Mouse (Mus musculus): ENCODE results near the gene Gm42372. TPM values are rescaled to one million over a fixed set of nuclear protein-coding genes. Genes with fewer than 3 reads are reported as not detected.

Gene Gm42372
- total RNA-seq, 2 experiments from 2014 or later: 0.10 TPM; not detected in 1

DNA sequence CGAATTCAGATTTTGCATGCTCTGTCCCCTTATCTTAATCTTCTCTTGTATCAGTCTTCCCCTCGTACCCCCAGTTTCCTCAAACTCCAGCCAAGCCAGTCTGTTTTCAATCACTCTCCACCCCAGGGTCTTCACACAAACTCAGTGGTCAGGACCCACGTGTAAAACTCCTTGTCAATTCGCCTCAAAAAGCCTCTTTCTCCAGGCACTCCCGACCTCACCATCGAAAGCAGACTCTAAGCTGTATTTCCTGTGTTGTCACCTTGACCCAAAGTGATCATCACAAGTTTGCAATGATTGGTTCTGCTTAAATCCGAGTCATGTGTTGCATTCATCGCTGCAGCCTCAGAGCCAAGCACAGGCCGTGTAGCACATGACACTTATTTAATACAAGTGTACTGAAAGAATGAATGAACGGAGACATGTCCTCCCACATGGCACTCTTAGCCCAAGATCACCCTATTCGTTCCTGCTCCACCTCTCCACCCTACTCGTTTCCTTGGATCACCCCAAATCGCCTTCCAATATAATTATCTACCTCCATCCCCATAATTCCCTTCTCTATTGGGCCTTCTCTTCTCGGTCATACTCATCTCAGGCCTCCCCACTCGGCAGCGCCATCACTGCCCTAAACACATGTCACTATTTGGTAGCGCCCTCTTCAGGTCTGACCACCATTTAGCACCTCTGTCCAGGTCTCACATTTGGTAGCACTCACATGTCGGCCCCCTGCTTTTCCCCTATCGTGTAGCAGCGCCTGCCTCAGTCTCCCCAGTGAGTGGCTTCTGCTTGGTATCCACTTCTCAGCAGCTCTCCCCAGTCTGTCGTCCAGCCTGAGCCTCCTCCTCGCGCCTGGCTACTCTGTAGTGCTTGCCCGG, 44.1 kb downstream of the Gm42372 start:
- DNase-seq: no peak
- intact Hi-C loops (cut with DNase I): no loop called here

DNA sequence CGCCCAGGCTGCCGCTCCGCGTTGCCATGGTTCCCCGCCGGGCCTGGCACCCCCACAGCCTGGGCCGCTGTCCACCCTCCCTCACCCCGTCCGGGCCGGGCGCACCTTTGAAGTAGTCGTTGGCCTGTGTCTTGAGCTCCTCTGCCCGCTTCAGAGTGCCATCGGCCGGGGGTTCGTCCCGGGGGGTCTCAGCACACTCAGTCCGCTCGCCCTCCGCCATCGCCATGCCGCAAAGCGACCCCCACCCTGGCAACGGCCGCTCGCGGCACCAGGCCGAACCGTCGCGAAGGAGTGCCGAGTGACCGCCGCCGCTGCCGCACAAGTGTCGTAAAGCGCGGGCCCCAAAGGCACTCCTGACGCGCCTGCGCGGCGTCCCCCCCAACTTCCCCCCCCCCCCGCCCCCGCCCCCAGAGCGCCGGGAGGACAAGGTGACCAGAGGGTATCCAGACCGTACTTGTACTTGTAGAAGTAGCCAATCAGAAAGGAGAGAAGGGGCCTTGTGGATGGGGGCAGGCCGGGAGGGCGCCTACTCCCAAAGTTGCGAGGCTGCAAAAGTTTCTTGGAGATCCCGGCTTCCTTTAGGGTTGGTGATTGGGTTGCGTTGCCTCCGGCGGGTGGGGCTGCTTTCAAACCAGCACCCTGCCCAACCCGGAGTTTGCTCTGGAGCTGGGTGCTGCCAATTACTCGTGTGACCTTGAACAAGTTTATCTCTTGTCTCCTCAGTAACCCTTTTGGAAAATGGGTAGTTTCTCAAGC, 44.9 kb downstream of the Gm42372 start, which contains the start of gene Ppp5c:
Gene Ppp5c, minus strand, starts transcription at position 337 of the 756 bp plus-strand sequence.
- intact Hi-C loops (cut with DNase I): no loop called here
- peak; percentile 94 to 95 for DNase-seq

DNA sequence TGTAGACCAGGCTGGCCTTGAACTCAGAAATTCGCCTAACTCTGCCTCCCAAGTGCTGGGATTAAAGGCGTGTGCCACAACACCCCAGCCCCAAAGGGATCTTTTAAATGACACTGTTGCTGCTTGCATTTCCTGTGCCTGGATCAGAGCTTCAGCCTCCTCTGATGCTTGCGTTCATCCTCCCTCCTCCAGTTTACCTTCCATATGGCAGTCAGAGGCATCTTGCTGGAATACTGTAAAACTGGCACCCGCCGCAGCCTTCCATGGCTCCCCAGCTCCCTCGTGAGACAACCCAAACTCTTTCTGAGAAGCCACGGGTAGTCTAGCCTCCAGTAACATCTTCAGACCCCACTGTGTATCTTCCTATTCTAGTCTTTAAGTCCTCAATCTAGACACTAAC, 46.0 kb downstream of the Gm42372 start:
- intact Hi-C loops (cut with DNase I): no loop called here
- DNase-seq: no peak

DNA sequence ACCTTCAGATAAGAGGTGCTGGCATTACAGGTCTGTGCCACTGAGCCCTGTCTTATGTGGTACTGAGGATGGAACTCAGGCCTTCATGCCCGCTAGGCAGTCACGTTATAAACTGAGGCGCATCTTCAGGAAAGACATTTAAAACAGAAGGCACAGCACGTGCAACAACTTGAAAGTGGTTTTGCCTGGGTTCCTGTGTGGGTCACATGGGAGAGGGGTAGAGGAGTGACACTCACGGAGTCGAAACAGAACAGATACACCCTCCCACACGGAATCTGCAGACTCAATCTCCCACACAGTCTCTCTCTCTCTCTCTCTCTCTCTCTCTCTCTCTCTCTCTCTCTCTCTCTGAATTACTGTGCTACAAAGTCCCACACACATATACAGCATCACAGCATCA, 47.4 kb downstream of the Gm42372 start:
- intact Hi-C loops (cut with DNase I): no loop called here
- no peak for DNase-seq

Other genes with a start within 250 kb of the Gm42372 start
- gene Ap2s1, start 244.7 kb upstream of the Gm42372 start, total RNA-seq (2021): 100 to 1,000 TPM; 118 TPM
- 10 to 100 TPM; 22.6 to 28.7 TPM for gene Slc1a5, start 201.7 kb upstream of the Gm42372 start, total RNA-seq (2021)
- gene Strn4, start 167.2 kb upstream of the Gm42372 start, total RNA-seq (2021): 10 to 100 TPM; 80.1 to 81.2 TPM
- 10 to 100 TPM; 45.5 to 48.1 TPM for gene Fkrp, start 166.4 kb upstream of the Gm42372 start, total RNA-seq (2021)
- gene Prkd2, start 140.2 kb upstream of the Gm42372 start, total RNA-seq (2021): 10 to 100 TPM; 27.8 to 31.9 TPM
- 10 to 100 TPM; 28.2 to 32.7 TPM for gene Dact3, start 107.8 kb upstream of the Gm42372 start, total RNA-seq (2021)
- 1 to 10 TPM in 1 of 2 experiments, under 1 TPM in 1; 0.82 to 1.4 TPM for gene Gng8, start 91.3 kb upstream of the Gm42372 start, total RNA-seq (2021)
- gene Ptgir, start 76.6 kb upstream of the Gm42372 start, total RNA-seq (2021): 1 to 10 TPM; 2.6 to 2.8 TPM
- gene Calm3, start 59.0 kb upstream of the Gm42372 start, total RNA-seq (2021): 100 to 1,000 TPM; 252 to 262 TPM
- gene Pnmal2, start 38.4 kb upstream of the Gm42372 start, total RNA-seq (2021): 1 to 10 TPM; 5.0 to 5.2 TPM
- gene Pnmal1, start 23.4 kb upstream of the Gm42372 start, total RNA-seq (2021): not detected
- 10 to 100 TPM; 15.6 to 18.0 TPM for gene Ccdc8, start 9.6 kb downstream of the Gm42372 start, total RNA-seq (2021)
- 100 to 1,000 TPM; 104 to 105 TPM for gene Ppp5c, start 44.8 kb downstream of the Gm42372 start, total RNA-seq (2021)
- gene Hif3a, start 79.3 kb downstream of the Gm42372 start, total RNA-seq (2021): 1 to 10 TPM; 1.5 to 7.1 TPM
- under 1 TPM in 1 of 2 experiments, not detected in 1; 0.10 TPM for gene Psg16, start 91.0 kb downstream of the Gm42372 start, total RNA-seq (2021)
- gene Ceacam3, start 167.2 kb downstream of the Gm42372 start, total RNA-seq (2021): not detected
- gene Psg29, start 220.4 kb downstream of the Gm42372 start, total RNA-seq (2021): not detected

Measured in heart, postnatal 10 days (tissue).